Mouse (Mus musculus) stomach, postnatal 0 days (tissue): ENCODE data around the gene Ripk4. TPM values are rescaled to one million over a fixed set of nuclear protein-coding genes. Genes with fewer than 3 reads are reported as not detected.
A peak's percentile ranks its signal among the peaks of the same experiment; 100 is the strongest.

ENCODE experiments used
- ATAC-seq: fragments of 200-750 bp; cut with Nextera tagmentation; 2 replicates; pipeline ENCODE4 v1.8.0; 2017; ENCODE audit not compliant: low FRiP score, low TSS enrichment
- DNase-seq: peaks from one replicate; pipeline ENCODE4 v3.0.0-alpha.2; 2016; ENCODE audit warnings: low spot score
- H3K27ac ChIP-seq: fragments of 300-500 bp; sonication (generic); replicated peaks from 2 replicates; pipeline ENCODE4 v1.5.1; 2014; ENCODE audit warnings: mild to moderate bottlenecking, control low read depth
- H3K27me3 ChIP-seq: fragments of 300-500 bp; sonication (generic); 2 replicates; pipeline ENCODE4 v1.6.1; 2014; ENCODE audit warnings: low read length; ENCODE audit not compliant: control insufficient read depth, insufficient read depth
- H3K36me3 ChIP-seq: fragments of 300-500 bp; sonication (generic); 2 replicates; pipeline ENCODE4 v1.6.1; 2014; ENCODE audit warnings: low read length, mixed read lengths; ENCODE audit not compliant: control insufficient read depth, insufficient read depth
- H3K4me1 ChIP-seq: fragments of 300-500 bp; sonication (generic); replicated peaks from 2 replicates; pipeline ENCODE4 v1.6.1; 2014; ENCODE audit warnings: antibody characterized with exemption; ENCODE audit not compliant: control insufficient read depth, insufficient read depth
- H3K4me2 ChIP-seq: fragments of 300-500 bp; sonication (generic); replicated peaks from 2 replicates; pipeline ENCODE4 v1.6.1; 2014; ENCODE audit warnings: low read depth, mild to moderate bottlenecking, control low read depth, moderate library complexity
- H3K4me3 ChIP-seq: fragments of 300-500 bp; sonication (generic); 2 replicates; pipeline ENCODE4 v1.5.1; 2014; ENCODE audit warnings: low read depth, low read length, control low read depth
- H3K9ac ChIP-seq: fragments of 300-500 bp; sonication (generic); 2 replicates; pipeline ENCODE4 v1.6.1; 2014; ENCODE audit warnings: mild to moderate bottlenecking, low read length, control low read depth, mixed read lengths
- H3K9me3 ChIP-seq: fragments of 300-500 bp; sonication (generic); 2 replicates; pipeline ENCODE4 v1.6.1; 2016; ENCODE audit warnings: low read length; ENCODE audit not compliant: control insufficient read depth
- CTCF ChIP-seq: IDR thresholded peaks from 2 replicates; pipeline ENCODE4 v1.5.1; 2016; ENCODE audit warnings: antibody characterized with exemption, low read depth, mild to moderate bottlenecking, moderate library complexity
- EP300 ChIP-seq: optimal IDR thresholded peaks from 2 replicates; pipeline ENCODE3; 2016; ENCODE audit warnings: antibody characterized with exemption
- WGBS: fragments of 180-500 bp; shearing (Covaris S2); extraction: QIAGEN DNeasy Blood & Tissue Kit; methylation state at CpG from one replicate; pipeline ENCODE4 v1.1.7; 2014; 5-methylcytosine and 5-hydroxymethylcytosine counted together
- polyA plus RNA-seq: library from polyadenylated mRNA; unstranded; fragments of >200 nt; fragmentation: Nextera tagmentation; extraction: Ambion mirVana; gene quantifications from 2 replicates; pipeline ENCODE4 v1.2.1, GENCODE M21; 2015

The Ripk4 gene
- polyA plus RNA-seq, 1 experiment from 2014 or later = 20.4 TPM

- H3K9me3 ChIP-seq = no peaks in the 10 kb centered on the region
- H3K36me3 ChIP-seq = no peaks in the 10 kb centered on the region
- H3K4me2 ChIP-seq = peak overlapping the region; percentile 74
- TF ChIP-seq CTCF = no peak
- no peak for TF ChIP-seq EP300
- no peaks in the 10 kb centered on the region for H3K27me3 ChIP-seq
- WGBS = 8% methylated on average over 13 of the region's 13 CpGs
- peak overlapping the region; percentile 88 for H3K27ac ChIP-seq
- peak overlapping the region; percentile 54 for H3K4me3 ChIP-seq
- no peak for DNase-seq
- ATAC-seq = peak; percentile 10; the same call in 1 of the 2 replicates
- H3K9ac ChIP-seq = peak overlapping the region; percentile 61
- H3K4me1 ChIP-seq = no peaks in the 10 kb centered on the region
Observed at GRCm38 (mm10) chr16:97763990-97764340, 378 bp upstream of the Ripk4 start.

DNA sequence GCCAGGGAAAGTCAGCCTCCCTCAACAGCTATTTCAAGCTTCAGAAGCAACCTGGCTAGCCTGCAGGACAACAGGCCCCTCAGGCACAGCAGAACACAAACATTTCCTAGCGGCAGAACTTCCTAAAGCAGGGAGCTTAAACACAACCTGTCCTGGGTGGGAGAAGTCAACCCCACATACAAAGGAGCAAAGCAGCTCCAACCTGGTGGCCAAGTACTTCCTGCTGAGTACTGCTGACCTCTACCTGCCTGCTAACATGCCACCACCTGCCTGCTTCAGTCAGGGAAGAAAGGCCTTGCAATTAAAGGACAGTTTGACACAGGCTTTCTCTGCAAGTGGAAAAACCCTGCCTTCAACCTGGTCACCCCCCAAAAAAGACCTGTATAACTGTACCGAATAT is 1.8 kb downstream of the Ripk4 start:
- Histone ChIP-seq H3K9ac (peak overlapping the region; percentile 61), H3K4me3 (peak overlapping the region; percentile 54), H3K27ac (peak overlapping the region; percentile 88), H3K27me3 (no peaks in the 10 kb centered on the region), H3K4me2 (peak overlapping the region; percentile 74), H3K9me3 (no peaks in the 10 kb centered on the region), H3K36me3 (no peaks in the 10 kb centered on the region), H3K4me1 (no peaks in the 10 kb centered on the region)
- no peak; the same call in 1 of the 2 replicates for TF ChIP-seq CTCF
- no peak for TF ChIP-seq EP300
- 44% methylated on average over 2 of the region's 2 CpGs for WGBS
- DNase-seq (peak; percentile 44), ATAC-seq (no peak)

DNA sequence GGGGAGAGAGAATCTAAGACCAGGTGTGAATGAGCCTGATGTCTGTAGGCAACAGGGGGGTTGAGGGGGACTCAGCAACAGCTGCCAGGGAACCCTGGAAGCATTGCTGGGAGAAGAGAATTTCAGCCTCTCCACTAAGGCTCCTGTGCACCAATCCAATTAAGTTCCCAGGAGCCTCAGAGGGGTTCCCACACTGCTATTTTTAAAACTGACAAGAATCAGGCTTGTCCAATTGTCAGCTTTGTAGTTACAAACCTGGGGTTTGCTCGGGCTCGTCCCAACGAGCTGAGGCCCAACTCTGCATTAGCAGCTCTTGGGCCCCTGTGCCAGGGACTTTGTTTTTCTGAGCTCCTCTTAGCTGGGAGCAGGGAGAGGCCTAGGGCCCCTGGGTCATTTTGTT is 3.9 kb downstream of the Ripk4 start:
- peak overlapping the region; percentile 58 for H3K27ac ChIP-seq
- H3K4me2 ChIP-seq = peak overlapping the region; percentile 25

DNA sequence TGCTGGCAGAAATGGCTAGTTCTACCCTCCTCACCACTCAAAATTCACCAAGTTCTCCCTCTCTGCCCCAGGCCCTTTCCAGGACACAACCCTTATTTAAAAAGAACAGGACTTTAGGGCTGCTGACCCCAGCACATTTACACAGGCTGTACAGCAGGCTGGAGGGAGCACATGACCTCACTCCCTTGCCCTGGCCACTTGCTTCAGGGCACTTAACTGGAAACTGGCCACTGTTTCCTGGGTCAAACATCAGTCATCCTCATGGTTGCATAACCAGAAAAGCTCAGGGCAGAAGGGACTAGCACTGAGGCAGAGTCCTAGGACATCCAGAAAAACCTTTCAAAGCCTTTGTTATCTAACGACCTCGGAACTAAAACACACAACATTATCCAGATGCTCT is 5.3 kb downstream of the Ripk4 start:
- Histone ChIP-seq H3K9ac (no peak overlapping the region), H3K9me3 (no peaks in the 10 kb centered on the region), H3K4me2 (no peak overlapping the region), H3K27me3 (no peaks in the 10 kb centered on the region), H3K36me3 (no peaks in the 10 kb centered on the region), H3K27ac (0 out of 2 replicates have a peak overlapping the region, but pooled peaks have one; percentile 18), H3K4me3 (no peak overlapping the region), H3K4me1 (no peaks in the 10 kb centered on the region)
- ATAC-seq = 0 out of 2 replicates have a peak, but pooled peaks have one; percentile 13
- TF ChIP-seq CTCF (no peak), EP300 (no peak)
- WGBS = 58% methylated on average over 2 of the region's 2 CpGs
- DNase-seq = no peak

More for the DNA sequence above, 3.9 kb downstream of the Ripk4 start:
- 31% methylated on average over 3 of the region's 3 CpGs for WGBS
- Histone ChIP-seq H3K4me3 (no peak overlapping the region), H3K27me3 (no peaks in the 10 kb centered on the region), H3K36me3 (no peaks in the 10 kb centered on the region), H3K9ac (no peak overlapping the region), H3K4me1 (no peaks in the 10 kb centered on the region), H3K9me3 (no peaks in the 10 kb centered on the region)
- DNase-seq = no peak
- TF ChIP-seq EP300 (no peak), CTCF (no peak)
- ATAC-seq = no peak

DNA sequence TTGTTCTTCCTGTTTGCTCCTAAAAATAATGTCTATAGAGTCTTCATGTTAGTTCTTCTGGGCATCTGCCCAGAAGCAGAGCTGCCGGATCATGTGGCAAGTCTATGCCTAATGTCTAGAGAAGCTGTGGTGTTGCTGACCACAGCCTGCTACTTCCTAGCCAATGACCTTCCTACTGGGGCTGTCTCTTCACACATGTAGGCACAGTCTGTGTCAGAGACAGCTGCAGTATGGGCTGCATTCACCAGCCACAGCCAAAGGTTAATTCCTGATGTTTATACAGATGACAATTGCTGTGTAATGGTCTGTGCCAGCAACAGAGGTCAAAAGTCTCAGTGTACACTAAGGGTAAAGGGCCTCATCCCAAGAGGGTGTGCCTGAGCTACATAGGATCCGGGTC is 7.1 kb downstream of the Ripk4 start:
- Histone ChIP-seq H3K4me3 (no peak overlapping the region), H3K36me3 (no peaks in the 10 kb centered on the region), H3K4me1 (peaks cover 5% of the 10 kb centered on the region; the same call in 1 of the 2 replicates), H3K4me2 (no peak overlapping the region), H3K27ac (no peak overlapping the region), H3K9ac (no peak overlapping the region), H3K27me3 (no peaks in the 10 kb centered on the region), H3K9me3 (no peaks in the 10 kb centered on the region)
- ATAC-seq = no peak
- TF ChIP-seq EP300 (no peak), CTCF (no peak)
- no peak for DNase-seq
- WGBS = 43% methylated on average over 2 of the region's 2 CpGs

DNA sequence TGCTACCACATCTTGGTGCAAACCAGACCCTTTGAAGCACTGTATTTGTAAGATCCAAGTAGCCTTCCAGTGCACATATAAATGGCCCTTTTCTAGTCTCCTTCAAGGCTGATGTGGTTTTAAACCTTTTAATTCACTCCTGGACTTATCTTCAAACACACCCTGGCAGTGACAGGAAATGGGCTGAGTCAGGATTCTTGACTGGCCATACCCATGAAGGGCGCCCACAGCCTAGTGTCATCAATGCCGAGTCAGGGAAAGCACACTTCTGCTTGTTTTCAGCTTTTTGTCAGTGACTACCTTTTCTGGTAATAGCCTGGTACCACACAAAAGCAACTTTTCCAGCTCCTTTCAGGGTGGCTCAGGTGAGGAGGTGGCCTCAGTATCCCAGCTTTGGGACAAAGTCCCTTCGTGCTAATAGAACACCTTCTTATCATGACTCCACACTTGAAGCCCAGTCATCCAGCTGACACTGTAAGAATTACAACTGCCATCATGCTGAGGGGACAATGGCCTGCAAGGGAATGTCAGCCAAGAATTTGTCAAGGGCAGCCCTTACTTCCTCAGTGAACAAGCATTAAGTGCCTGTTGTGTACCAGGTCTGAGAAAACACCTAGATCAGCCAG is 11.2 kb downstream of the Ripk4 start:
- ATAC-seq = peak; percentile 16; the same call in 1 of the 2 replicates
- no peak for TF ChIP-seq EP300

More for the DNA sequence above, 11.2 kb downstream of the Ripk4 start:
- Histone ChIP-seq H3K9ac (no peak overlapping the region), H3K4me1 (peaks cover 8% of the 10 kb centered on the region; the same call in 1 of the 2 replicates), H3K9me3 (no peaks in the 10 kb centered on the region), H3K36me3 (no peaks in the 10 kb centered on the region), H3K27ac (peak overlapping the region; percentile 80), H3K4me3 (no peak overlapping the region), H3K4me2 (no peak overlapping the region), H3K27me3 (no peaks in the 10 kb centered on the region)
- 50% methylated on average over 3 of the region's 3 CpGs for WGBS
- no peak for DNase-seq
